Mouse (Mus musculus) T-helper 2 cell (primary cell): ENCODE measurements around the gene Abcb9.
"Not testable (repeated sequence)": the region's sequence is repeated elsewhere in the genome, so short reads cannot be mapped to it uniquely, and the experiment has no call there.

Experiments used
- in situ Hi-C: fragments of 300-600 bp; cut with MboI, MseI; formaldehyde crosslinking; loops from one replicate; pipeline ENCODE4 v1.15.1; 2025; ENCODE audit warnings: high pct_unique_total_duplicates

Gene Abcb9

DNA sequence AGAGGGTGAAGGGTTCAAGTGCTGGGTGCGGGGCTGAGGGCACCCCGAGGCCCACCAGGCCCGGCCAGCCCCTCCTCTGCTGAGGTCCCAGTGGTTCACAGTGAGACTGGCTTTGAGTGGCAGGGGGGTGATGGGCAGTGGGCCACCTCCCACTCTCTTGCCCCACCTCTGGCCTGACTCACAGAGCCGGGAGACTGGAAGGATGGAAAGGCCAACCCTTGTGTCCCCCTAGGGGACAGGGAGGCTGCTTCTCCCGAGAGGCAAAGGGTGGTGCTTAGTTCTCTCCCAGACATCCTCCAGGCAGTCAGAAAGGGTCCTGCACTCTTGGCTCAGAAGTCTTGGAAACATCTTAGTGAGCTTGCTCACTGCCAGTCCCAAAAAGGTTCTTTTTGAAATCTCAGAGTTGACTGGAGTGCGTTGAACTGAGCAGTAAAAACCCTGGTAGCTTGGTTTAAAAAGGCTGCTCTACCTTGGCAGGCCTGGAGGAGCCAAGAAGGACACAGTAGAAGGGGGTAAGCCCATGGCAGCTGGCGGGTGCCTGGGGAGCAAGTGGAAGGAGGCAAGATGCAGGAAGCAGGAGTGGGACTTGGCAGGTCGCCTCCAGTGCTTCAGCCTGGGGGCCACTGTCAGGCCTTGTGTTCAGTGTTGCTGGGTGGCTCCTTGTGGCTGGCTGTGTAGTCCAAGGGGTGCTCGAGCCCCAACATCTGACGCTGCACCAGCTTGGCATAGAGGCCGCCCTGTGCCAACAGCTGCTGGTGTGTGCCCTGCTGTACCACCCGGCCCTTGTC is 33.4 kb downstream of the Abcb9 start:
- in situ Hi-C loops = no loop called here

GRCm38 (mm10) chr5:124059677-124060076 is 35.9 kb downstream of the Abcb9 start:
- in situ Hi-C loops = no loop called here

DNA sequence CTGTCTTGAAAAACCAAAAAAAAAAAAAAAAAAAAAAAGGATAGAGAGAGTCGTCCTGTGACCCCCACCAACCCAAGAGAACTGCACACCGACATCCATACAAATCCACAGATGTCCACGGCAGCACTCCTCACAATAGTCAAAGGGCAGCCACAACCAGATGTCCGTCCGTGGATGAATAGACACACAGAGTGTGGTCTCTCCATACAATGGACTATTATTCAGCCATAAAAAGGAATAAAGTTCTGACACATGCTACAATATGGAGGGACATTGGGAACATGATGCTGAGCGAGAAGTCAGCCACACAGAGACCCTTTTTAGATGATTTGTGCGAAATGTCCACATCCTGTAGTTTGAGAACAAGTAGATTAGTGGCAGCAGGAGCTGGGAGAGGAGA is 36.8 kb downstream of the Abcb9 start:
- in situ Hi-C loops = no loop called here

GRCm38 (mm10) chr5:124056956-124057355 is 38.6 kb downstream of the Abcb9 start:
- in situ Hi-C loops = no loop called here

DNA sequence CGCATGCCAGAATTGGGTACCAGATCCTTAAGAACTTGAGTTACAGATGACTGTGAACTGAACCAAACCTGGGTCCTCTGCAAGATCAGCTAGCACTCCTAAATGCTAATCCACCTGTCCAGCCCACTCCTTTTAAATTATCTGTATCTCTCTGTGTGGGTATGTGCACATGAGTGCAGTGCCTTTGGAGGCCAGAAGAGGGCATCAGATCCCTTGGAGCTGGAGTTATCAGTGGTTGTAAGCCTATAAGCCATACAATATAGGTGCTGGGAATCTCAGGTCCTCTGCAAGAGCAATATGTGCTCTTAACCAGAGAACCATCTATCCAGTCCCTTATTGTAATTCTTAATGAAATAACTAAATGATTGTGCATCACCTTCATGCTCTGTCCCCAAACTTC is 39.4 kb downstream of the Abcb9 start:
- in situ Hi-C loops = no loop called here

DNA sequence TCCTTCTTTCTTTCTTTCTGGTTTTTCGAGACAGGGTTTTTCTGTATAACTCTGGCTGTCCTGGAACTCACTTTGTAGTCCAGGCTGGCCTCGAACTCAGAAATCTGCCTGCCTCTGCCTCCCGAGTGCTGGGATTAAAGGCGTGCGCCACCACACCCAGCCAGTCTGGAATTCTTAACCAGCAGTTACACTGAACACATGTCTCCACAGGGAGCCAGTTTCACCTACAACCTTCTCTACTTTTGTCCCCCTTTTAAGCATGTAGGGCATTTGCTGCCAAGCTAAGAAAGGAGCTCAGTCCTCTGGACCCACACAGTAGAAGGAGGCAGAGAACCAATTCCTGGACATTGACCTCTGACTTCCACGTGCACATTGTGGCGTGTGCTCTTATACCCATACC is 43.0 kb downstream of the Abcb9 start:
- in situ Hi-C loops = not testable (repeated sequence)

GRCm38 (mm10) chr5:124051899-124052491 is 43.6 kb downstream of the Abcb9 start:
- in situ Hi-C loops = no loop called here

DNA sequence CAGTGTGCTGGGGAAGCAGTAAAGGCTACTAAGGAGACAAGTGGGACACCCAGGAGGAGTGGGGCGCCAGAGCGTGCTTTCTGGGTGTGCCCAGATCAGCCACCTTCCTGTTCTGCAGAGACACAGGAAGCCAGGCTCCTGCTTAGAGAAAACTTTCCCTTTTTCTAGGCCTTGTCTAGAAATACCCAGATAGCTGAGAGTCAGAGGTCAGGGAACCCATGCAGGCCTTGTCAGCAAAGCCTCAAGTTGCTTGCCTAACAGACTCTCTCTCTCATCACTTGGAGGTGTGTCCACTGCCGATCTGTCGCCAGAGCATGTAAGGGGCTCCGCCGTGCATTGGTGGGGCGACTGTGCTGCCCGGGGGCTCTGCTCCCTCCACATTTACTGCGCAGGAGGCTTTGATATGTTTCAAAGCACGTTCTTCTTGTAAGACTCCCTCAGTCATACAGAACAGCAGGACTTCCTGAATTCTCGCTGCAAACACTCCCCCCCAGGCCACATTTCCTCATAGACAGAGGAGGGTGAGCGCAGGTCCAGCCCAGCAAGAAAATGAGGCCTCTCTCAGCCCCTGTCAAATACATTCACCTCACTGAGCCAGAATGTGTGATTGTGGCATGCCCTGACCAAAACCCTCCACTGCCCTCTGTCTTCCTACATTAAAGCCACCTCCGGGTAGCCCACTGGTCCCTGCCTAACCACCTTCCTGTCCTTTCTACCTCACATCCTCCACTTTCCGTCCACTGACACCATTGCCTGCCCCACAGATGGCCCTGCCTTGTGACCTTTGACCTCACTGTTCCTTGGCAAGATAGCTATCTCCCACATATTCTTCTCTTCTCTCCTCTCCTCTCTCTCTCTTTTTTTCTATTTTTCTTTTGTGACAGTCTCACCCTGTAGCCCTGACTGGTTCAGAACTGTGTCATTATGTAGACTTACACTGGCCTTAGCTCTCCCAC is 45.2 kb downstream of the Abcb9 start:
- in situ Hi-C loops = no loop called here

DNA sequence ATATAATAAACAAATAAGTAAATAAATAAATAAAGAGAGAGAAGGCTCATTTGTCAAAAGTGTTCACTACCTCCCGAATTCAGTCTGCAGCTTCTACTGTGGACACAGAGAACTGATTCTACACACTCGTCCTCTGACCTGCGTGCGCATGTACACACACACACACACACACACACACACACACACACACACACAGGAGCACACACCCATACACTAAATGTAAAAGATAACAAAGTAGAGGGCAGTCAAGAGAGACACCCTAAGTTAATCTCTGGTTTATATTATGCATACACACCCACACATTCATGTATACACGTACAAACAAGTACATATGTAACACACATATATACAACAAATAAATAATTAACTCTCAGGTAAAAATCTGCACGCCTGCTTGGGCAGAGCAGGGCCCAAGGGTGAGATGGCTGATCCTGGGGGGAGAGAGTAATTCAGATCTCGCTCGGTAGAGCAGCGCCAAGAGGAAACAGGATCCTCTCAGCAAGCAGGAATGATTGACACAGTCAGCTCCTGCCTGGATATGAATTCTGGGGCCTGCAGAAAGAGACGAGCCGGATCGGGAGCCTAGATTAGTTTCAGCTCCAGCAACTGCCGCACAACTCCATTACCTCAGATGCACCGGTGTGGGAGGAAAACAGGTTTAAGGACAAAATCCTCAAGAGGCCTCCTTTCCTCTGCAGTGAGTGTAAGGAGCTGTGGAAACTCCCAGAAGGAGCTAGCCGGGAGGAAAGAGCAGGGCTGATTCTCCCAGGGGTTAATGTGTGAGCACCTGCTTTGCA is 46.2 kb downstream of the Abcb9 start:
- in situ Hi-C loops = no loop called here

GRCm38 (mm10) chr5:124046741-124047401 is 48.7 kb downstream of the Abcb9 start:
- in situ Hi-C loops = no loop called here

DNA sequence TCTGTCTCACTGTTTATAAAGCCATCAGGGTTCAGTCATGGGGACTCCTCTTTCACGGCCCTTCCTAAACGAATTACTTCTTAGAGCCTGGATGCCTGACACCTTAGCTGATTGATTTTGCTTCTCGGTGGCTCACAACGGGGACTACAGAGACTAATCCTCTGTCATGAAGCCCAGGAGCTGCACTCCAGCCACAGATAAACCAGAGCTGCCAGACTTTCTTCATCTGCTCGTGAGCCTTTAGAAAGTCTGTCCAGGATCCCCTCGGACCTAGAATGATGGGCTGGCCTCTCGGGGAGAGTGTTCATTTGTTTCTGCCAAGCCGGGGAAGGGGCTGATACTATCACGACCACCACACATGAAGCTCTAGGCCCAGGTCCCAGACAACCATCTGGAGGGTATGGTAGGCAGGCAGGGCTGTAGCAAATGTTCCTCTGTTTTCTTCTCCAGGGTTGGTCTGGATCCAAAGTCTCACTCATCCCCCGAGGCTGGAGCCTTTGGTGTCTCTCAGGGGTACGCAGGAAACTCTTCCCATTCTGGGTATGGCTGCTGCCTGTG is 50.1 kb downstream of the Abcb9 start:
- in situ Hi-C loops = no loop called here

DNA sequence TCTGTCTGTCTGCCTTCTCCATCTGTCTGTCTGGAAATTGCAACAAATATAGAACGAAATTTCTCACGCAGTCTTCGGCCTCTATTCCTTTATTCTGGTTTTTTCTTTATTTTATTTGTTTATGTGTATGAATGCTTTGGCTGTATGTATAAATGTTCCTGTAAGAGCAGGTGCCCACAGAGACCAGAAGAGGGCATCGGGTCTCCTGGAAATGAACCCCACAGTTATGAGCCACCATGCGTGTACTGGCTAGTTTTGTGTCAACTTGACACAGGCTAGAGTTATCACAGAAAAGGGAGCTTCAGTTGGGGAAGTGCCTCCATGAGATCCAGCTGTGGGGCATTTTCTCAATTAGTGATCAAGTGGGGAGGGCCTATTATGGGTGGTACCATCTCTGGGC is 51.6 kb downstream of the Abcb9 start:
- in situ Hi-C loops = no loop called here

DNA sequence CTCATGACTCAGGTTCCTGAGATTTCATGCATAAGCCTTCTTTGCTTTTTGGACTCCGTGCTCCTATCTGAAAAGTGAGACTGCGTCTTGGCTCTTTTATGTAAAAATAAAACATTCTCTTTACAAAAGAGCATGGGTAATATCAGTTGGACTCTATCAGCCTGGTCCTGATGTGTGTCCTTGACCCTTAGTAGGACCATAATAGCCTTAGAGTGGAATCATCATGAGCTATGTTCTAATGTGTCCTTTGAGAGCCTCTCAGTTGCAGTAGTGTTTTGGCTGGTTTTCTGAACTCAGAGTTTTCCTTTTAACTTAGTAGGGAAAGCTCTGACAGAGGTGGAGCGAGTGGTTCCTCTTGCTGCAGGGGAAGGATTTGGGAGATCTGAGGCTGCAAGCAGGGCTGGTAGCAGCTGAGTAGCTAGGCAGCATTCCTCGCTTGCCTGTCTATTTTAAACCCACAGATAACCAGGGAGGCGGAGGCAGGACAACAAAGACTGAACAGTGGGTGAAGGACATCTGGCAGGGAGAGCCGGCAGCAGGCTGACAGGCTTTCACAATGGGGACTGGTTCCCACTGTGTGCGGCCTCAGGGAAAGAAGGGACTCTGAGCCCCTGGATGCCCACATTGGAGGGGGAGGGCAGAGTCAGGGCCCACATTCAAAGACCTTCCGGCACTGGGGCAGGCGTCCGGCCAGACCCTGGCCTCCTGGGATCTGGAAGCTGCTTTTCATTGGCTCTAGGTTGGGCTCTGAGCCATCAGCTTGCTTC is 52.2 kb downstream of the Abcb9 start:
- in situ Hi-C loops = no loop called here

DNA sequence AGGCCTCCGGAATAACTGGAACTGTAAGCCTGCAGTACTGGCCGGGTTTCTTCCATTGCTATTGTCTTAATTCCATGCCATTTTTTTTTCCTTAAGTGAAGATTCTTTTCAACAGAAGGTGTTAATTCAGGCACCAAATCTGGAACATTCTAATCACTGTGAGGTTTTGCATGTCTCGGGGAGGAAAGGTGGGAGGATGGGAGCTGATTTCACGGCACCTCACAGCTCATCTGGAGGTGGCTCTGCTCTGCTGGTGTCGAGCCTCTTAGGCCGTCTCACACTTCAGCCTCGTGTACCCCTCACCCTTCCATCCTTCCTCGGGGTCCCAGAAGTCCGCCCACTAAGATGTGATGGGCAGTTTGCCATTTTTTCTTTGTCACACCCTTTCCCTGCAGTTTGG is 54.5 kb downstream of the Abcb9 start:
- in situ Hi-C loops = no loop called here

DNA sequence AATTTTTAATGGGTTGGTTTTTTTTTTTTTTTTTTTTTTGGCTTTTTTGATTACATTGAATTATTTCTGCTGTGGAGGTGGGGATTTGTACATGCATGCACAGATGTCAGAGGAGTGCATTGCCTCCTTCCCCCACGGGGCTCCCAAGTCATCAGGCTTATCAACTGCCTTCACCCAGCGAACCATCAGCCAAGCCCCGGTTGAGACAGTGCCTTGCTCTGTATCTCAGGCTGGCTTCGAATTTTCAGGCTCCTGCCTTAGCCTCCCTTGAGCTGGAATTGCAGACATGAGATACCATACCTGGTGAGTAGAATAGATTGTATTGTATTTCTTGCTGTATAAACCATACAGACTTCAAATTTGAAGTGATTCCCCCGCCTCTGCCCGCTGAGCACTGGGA is 56.0 kb downstream of the Abcb9 start:
- in situ Hi-C loops = no loop called here

GRCm38 (mm10) chr5:124036836-124037235 is 58.8 kb downstream of the Abcb9 start:
- in situ Hi-C loops = no loop called here

DNA sequence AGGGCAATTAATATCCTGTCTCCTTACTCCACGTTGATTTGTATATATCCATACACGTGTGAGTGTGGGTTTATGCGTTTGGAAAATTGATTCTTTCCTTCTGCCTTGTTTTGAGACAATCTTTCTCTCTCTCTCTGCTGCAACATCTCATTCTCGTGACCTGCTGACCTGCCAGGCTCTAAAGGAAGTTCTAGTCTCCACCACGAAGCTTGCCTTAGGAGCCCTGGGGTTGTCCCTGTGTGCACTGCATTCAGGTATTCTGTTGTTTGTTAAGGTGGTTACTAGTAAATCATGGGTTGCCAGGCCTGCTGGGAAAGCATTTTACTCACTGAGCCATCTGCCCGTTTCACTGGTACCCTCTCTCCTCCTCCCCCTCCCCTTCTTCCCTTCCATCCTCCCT is 59.3 kb downstream of the Abcb9 start:
- in situ Hi-C loops = no loop called here

DNA sequence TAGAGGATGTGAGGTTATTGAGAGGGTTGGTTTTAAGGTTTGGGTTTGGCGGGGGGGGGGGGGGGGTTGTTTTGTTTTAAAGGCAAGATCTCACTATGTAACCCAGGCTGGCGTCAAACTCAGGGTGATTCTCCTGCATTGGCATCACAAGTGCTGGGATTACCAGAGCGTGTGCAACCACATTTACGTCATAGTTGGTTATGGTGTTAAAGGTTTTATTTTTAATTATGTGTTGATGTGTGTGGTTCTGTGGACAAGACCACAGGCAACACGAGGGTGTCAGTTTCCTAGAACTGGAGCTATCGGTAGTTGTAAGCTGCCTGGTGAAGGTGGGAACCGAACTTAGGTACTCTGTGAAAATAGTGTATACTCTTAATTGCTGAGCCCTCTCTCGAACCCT is 59.8 kb downstream of the Abcb9 start:
- in situ Hi-C loops = no loop called here

DNA sequence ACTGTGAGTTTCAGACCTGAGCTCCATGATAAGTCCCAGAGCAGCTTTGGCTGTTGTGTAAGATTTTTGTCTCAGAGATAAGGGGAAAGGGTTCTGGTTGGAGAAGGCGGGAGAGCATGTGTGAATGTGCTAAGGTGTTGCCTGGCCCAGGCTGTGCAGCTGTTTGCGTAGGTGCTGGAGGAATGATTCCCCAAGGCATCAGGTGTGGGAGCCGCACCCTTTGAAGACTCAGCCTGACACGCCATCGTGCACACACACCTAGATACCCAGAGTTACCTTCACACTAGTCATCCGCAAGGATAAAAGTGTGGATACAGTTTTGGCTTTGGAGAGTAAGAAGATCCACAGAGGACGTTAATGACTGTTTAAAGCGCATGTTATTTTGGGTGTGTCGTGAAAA is 60.2 kb downstream of the Abcb9 start:
- in situ Hi-C loops = no loop called here

DNA sequence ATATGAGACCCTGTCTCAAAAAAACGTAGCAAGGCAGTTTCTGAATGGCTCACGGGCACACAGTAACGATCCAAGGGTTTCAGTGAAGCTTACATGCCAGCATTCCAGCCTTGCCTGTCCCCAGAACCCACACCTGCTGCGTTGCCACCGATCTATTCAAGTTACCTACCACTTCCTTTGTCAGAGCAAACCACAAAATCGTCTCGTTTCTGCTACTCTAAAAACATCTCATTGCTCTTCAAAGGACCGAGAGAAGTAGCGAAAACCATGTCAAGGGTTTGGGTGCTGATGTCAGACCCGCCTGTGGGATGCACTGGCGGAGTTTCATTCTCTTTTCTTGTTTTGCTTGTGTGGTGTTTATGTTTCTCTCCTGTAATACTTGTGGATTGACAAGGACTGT is 61.1 kb downstream of the Abcb9 start:
- in situ Hi-C loops = loop anchor here (5.0 kb wide), 1 partner anchor 43 kb away; no protein-coding TSS in a partner anchor
